29 mouse cellular contexts compared by ENCODE assay signal in the genomic region with DNA sequence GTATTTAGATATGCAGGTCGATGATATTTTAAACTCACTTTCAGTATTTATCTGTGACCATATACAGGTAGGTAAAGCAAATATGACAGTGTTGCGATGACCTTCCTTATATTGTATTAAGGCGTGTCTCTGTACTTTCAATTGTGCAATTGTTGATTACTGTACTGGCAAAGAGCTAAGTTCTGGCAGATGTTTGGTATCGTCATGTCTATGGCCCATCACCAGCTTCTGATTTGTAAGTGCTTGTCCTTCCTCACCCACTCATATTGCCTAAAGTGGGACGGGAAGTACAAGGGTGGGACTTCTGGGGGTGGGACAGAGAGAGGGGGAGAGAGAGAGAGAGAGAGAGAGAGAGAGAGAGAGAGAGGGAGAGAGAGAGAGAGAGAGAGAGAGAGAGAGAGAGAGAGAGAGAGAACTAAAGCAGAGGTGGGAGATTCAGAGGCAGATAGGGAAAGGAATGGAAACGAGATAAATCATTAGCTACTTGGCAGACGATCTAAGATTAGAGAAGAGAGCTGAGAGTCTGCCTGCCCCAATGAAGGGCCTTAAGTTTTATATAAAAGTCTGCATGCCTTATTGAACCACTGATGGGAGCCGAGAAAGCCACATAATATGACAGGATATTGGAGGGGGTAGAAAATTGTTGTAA. TPM values are rescaled to one million over a fixed set of nuclear protein-coding genes. Genes with fewer than 3 reads are reported as not detected.
DNase-seq lines count a peak whose midpoint lies in the region; ATAC-seq and TF ChIP-seq lines count a peak whose summit lies in the region.
"Had no signal": no experiment of that assay in that cellular context is flagged by ENCODE, and none has a peak within 500 bp of the region (broad histone marks: within the 10 kb centered on the region; RNA-seq: fewer than 3 reads in every experiment).

No protein-coding gene starts in this region.

- no peak overlapping the region for H3K4me2 ChIP-seq in liver, embryonic 16.5 days (ENCODE audit: low read depth, low read length)
- H3K4me2 ChIP-seq in liver, embryonic 11.5 days: no peak overlapping the region
- no peak overlapping the region for H3K4me2 ChIP-seq in liver, postnatal 0 days (ENCODE audit: low read depth, low read length)
- H3K4me2 ChIP-seq: embryonic facial prominence, embryonic 12.5 days; forebrain, embryonic 12.5 days had no signal

- no peak for TF ChIP-seq EP300 in liver, postnatal 0 days (IDR thresholded peaks at IDR 0.05; ENCODE audit: low read depth)

- peak; percentile 64 for ATAC-seq in liver, embryonic 16.5 days (ENCODE audit: low read depth)
- ATAC-seq in liver, embryonic 11.5 days (replicated peaks; ENCODE audit: low FRiP score): no peak
- ATAC-seq in liver, postnatal 0 days: peak; percentile 63
- ATAC-seq in erythroid progenitor cell, adult 5-6 weeks (replicated peaks; ENCODE audit: low FRiP score, poor library complexity, severe bottlenecking): no peak
- ATAC-seq: activated CD4-positive, CD25-positive, alpha-beta regulatory T cell, adult 4 months; CD4-positive, CD25-positive, alpha-beta regulatory T cell, adult 4 months; forebrain, embryonic 14.5 days; forebrain, embryonic 16.5 days; Patski had no signal

- no peak overlapping the region for H3K9ac ChIP-seq in liver, adult 2 months (ENCODE audit: low read depth, low read length)
- H3K9ac ChIP-seq in liver, embryonic 16.5 days (ENCODE audit: low read depth, low read length): no peak overlapping the region
- no peak overlapping the region for H3K9ac ChIP-seq in liver, embryonic 11.5 days (ENCODE audit: low read depth, low read length)
- no peak overlapping the region for H3K9ac ChIP-seq in liver, postnatal 0 days (replicated peaks)
- H3K9ac ChIP-seq: embryonic facial prominence, embryonic 12.5 days; forebrain, embryonic 12.5 days had no signal

- no peaks in the 10 kb centered on the region for H3K27me3 ChIP-seq in liver, adult 2 months (ENCODE audit: control insufficient read depth, insufficient read depth, low read length)
- no peaks in the 10 kb centered on the region for H3K27me3 ChIP-seq in liver, embryonic 16.5 days (ENCODE audit: control insufficient read depth, insufficient read depth, low read depth, low read length)
- no peaks in the 10 kb centered on the region for H3K27me3 ChIP-seq in liver, embryonic 11.5 days (replicated peaks; ENCODE audit: control insufficient read depth, insufficient read depth, low read length)
- no peaks in the 10 kb centered on the region for H3K27me3 ChIP-seq in liver, postnatal 0 days (ENCODE audit: insufficient read depth, low read length)
- H3K27me3 ChIP-seq: CH12.LX; embryonic facial prominence, embryonic 12.5 days; forebrain, embryonic 12.5 days had no signal

- H3K79me2 ChIP-seq in liver, adult 2 months (ENCODE audit: control insufficient read depth, insufficient read depth, low read length): peaks cover under 1% of the 10 kb centered on the region; the same call in 1 of the 2 replicates

- peaks cover 38% of the 10 kb centered on the region for H3K36me3 ChIP-seq in liver, adult 2 months (ENCODE audit: control insufficient read depth, insufficient read depth, low read length)
- no peaks in the 10 kb centered on the region for H3K36me3 ChIP-seq in liver, embryonic 16.5 days (ENCODE audit: control insufficient read depth, insufficient read depth)
- no peaks in the 10 kb centered on the region for H3K36me3 ChIP-seq in liver, embryonic 11.5 days (ENCODE audit: control insufficient read depth, insufficient read depth, low read length)
- H3K36me3 ChIP-seq in liver, postnatal 0 days (replicated peaks; ENCODE audit: insufficient read depth, low read length): peaks cover 1% of the 10 kb centered on the region; the same call in 1 of the 2 replicates
- H3K36me3 ChIP-seq: embryonic facial prominence, embryonic 10.5 days; embryonic facial prominence, embryonic 12.5 days; forebrain, embryonic 12.5 days; G1E had no signal

- peak overlapping the region; percentile 33 for H3K27ac ChIP-seq in liver, adult 2 months (replicated peaks; ENCODE audit: insufficient read depth, low read depth, low read length)
- peak overlapping the region; percentile 44 for H3K27ac ChIP-seq in liver, embryonic 16.5 days (ENCODE audit: low read length)
- no peak overlapping the region for H3K27ac ChIP-seq in liver, embryonic 11.5 days (ENCODE audit: low read depth, low read length)
- H3K27ac ChIP-seq in liver, postnatal 0 days (ENCODE audit: low read depth): peak overlapping the region; percentile 41
- H3K27ac ChIP-seq: embryonic facial prominence, embryonic 10.5 days; embryonic facial prominence, embryonic 12.5 days; forebrain, embryonic 12.5 days had no signal

- no peak for TF ChIP-seq POLR2A in liver, adult 2 months (IDR thresholded peaks at IDR 0.05; ENCODE audit: extremely low read depth, insufficient read depth, low read length)

- WGBS in liver, adult 2 months: 18% methylated on average over 8 of the region's 8 CpGs
- 55% methylated on average over 8 of the region's 8 CpGs for WGBS in liver, embryonic 16.5 days (ENCODE audit: insufficient replicate concordance)
- 73% methylated on average over 8 of the region's 8 CpGs for WGBS in liver, embryonic 11.5 days
- WGBS in liver, postnatal 0 days (ENCODE audit: insufficient replicate concordance): 52% methylated on average over 8 of the region's 8 CpGs

- H3K4me3 ChIP-seq in liver, adult 2 months (ENCODE audit: insufficient read depth, low read depth, low read length): no peak overlapping the region
- H3K4me3 ChIP-seq in liver, embryonic 16.5 days (ENCODE audit: low read depth, low read length): no peak overlapping the region
- no peak overlapping the region for H3K4me3 ChIP-seq in liver, embryonic 11.5 days (ENCODE audit: low read depth, low read length)
- H3K4me3 ChIP-seq in liver, postnatal 0 days (ENCODE audit: low read depth, low read length): no peak overlapping the region
- H3K4me3 ChIP-seq: embryonic facial prominence, embryonic 10.5 days; embryonic facial prominence, embryonic 12.5 days; forebrain, embryonic 12.5 days had no signal

- no peak for TF ChIP-seq CTCF in liver, adult 2 months (IDR thresholded peaks at IDR 0.05; ENCODE audit: low read depth, low read length)
- no peak for TF ChIP-seq CTCF in liver, postnatal 0 days (IDR thresholded peaks at IDR 0.05; ENCODE audit: low read depth)

- peak; percentile 98 for DNase-seq in liver, adult 2 months (ENCODE audit: extremely low read depth, low read depth, low spot score)
- DNase-seq in liver: no peak
- no peak for DNase-seq in liver, embryonic 11.5 days (ENCODE audit: low spot score)
- peak; percentile 7 for DNase-seq in fat pad, adult 2 months (ENCODE audit: extremely low read depth, low read depth, low spot score)
- DNase-seq in liver, postnatal 0 days: no peak
- DNase-seq: adrenal gland, adult 8-10 months; adrenal gland, postnatal 14 days; adrenal gland, postnatal 36 days; B cell, adult 2 months; cerebellum, adult 11-12 months; cerebellum, adult 2 months; cerebellum, adult 9-10 months; cerebellum, postnatal 10 days; cerebellum, postnatal 25 days had no signal

- peaks cover 14% of the 10 kb centered on the region for H3K4me1 ChIP-seq in liver, adult 2 months (ENCODE audit: control insufficient read depth, insufficient read depth, low read length)
- H3K4me1 ChIP-seq in liver, embryonic 16.5 days (ENCODE audit: control insufficient read depth, low read depth, low read length): no peaks in the 10 kb centered on the region
- no peaks in the 10 kb centered on the region for H3K4me1 ChIP-seq in liver, embryonic 11.5 days (replicated peaks; ENCODE audit: control insufficient read depth, insufficient read depth, low read length)
- H3K4me1 ChIP-seq in liver, postnatal 0 days (ENCODE audit: insufficient read depth): no peaks in the 10 kb centered on the region
- H3K4me1 ChIP-seq: embryonic facial prominence, embryonic 10.5 days; embryonic facial prominence, embryonic 12.5 days; forebrain, embryonic 12.5 days had no signal

- no peaks in the 10 kb centered on the region for H3K9me3 ChIP-seq in liver, embryonic 16.5 days (replicated peaks; ENCODE audit: control insufficient read depth, low read length)
- H3K9me3 ChIP-seq in liver, embryonic 11.5 days (ENCODE audit: control insufficient read depth, low read length): no peaks in the 10 kb centered on the region
- H3K9me3 ChIP-seq in liver, postnatal 0 days (ENCODE audit: low read length): no peaks in the 10 kb centered on the region
- H3K9me3 ChIP-seq: embryonic facial prominence, embryonic 10.5 days; embryonic facial prominence, embryonic 12.5 days; forebrain, embryonic 12.5 days had no signal

RNA-seq across cellular contexts. Expression of a gene that starts 7.5 kb away (rescaled TPM):
- total RNA-seq in liver, adult 2 months (2014; rRNA removed): 80.9 and 92.1 TPM in 2 replicates
- polyA plus RNA-seq in liver, adult 2 months (2012; rRNA removed): 21.6 and 26.1 TPM in 2 replicates
- polyA plus RNA-seq in liver, embryonic 16.5 days (2015; fragmentation: Nextera tagmentation; extraction: Ambion mirVana): 51.0 and 56.3 TPM in 2 replicates
- polyA plus RNA-seq in liver, embryonic 11.5 days (2014; fragmentation: Nextera tagmentation; extraction: Ambion mirVana): 1.6 and 2.4 TPM in 2 replicates
- 55.4 and 60.8 TPM in 2 replicates for polyA plus RNA-seq in liver, postnatal 0 days (2015; fragmentation: Nextera tagmentation; extraction: Ambion mirVana)
- not detected in 2 replicates for total RNA-seq in erythroid progenitor cell, adult 5-6 weeks (2015; ENCODE audit: low replicate concordance)
- not detected in 2 replicates for total RNA-seq in erythroid progenitor cell, adult 5-6 weeks (2017; ENCODE audit: low replicate concordance)
- total RNA-seq: adrenal gland, adult 18-20 months; CH12.LX; G1E had no signal
- polyA plus RNA-seq: activated CD4-positive, CD25-positive, alpha-beta regulatory T cell, adult 4 months; CD4-positive, CD25-positive, alpha-beta regulatory T cell, adult 4 months; cerebellum, adult 2 months; cortical plate, adult 2 months; embryonic facial prominence, embryonic 10.5 days; embryonic facial prominence, embryonic 12.5 days; embryonic facial prominence, embryonic 14.5 days; forebrain, embryonic 12.5 days; forebrain, embryonic 14.5 days; forebrain, embryonic 16.5 days; G1E; Patski had no signal

RNA-seq across cellular contexts. Expression of a gene that starts 40.3 kb away (rescaled TPM):
- 205 and 206 TPM in 2 replicates for total RNA-seq in liver, adult 2 months (2014; rRNA removed)
- 62.6 and 67.7 TPM in 2 replicates for polyA plus RNA-seq in liver, adult 2 months (2012; rRNA removed)
- 13.9 and 18.1 TPM in 2 replicates for polyA plus RNA-seq in liver, embryonic 16.5 days (2015; fragmentation: Nextera tagmentation; extraction: Ambion mirVana)
- 0.35 and 0.41 TPM in 2 replicates for polyA plus RNA-seq in liver, embryonic 11.5 days (2014; fragmentation: Nextera tagmentation; extraction: Ambion mirVana)
- polyA plus RNA-seq in liver, postnatal 0 days (2015; fragmentation: Nextera tagmentation; extraction: Ambion mirVana): 29.5 and 30.1 TPM in 2 replicates
- total RNA-seq in erythroid progenitor cell, adult 5-6 weeks (2015; ENCODE audit: low replicate concordance): not detected in 2 replicates
- total RNA-seq in erythroid progenitor cell, adult 5-6 weeks (2017; ENCODE audit: low replicate concordance): not detected in 2 replicates
- total RNA-seq: adrenal gland, adult 18-20 months; CH12.LX had no signal
- polyA plus RNA-seq: embryonic facial prominence, embryonic 10.5 days; forebrain, embryonic 14.5 days; forebrain, embryonic 16.5 days; G1E; Patski had no signal

RNA-seq across cellular contexts. Expression of a gene that starts 53.9 kb away (rescaled TPM):
- 0.37 and 1.3 TPM in 2 replicates for total RNA-seq in liver, adult 2 months (2014; rRNA removed)
- 0.21 and 0.24 TPM in 2 replicates for polyA plus RNA-seq in liver, adult 2 months (2012; rRNA removed)
- polyA plus RNA-seq in liver, embryonic 16.5 days (2015; fragmentation: Nextera tagmentation; extraction: Ambion mirVana): 21.6 and 26.5 TPM in 2 replicates
- 0.78 and 0.89 TPM in 2 replicates for polyA plus RNA-seq in liver, embryonic 11.5 days (2014; fragmentation: Nextera tagmentation; extraction: Ambion mirVana)
- polyA plus RNA-seq in liver, postnatal 0 days (2015; fragmentation: Nextera tagmentation; extraction: Ambion mirVana): 41.6 and 42.7 TPM in 2 replicates
- not detected in 2 replicates for total RNA-seq in erythroid progenitor cell, adult 5-6 weeks (2015; ENCODE audit: low replicate concordance)
- total RNA-seq in erythroid progenitor cell, adult 5-6 weeks (2017; ENCODE audit: low replicate concordance): 0.13 TPM in 1 of 2 replicates, not detected in the other
- total RNA-seq: adrenal gland, adult 18-20 months; adrenal gland, postnatal 36 days; CH12.LX; G1E had no signal
- polyA plus RNA-seq: activated CD4-positive, CD25-positive, alpha-beta regulatory T cell, adult 4 months; CD4-positive, CD25-positive, alpha-beta regulatory T cell, adult 4 months; cerebellum, adult 2 months; cortical plate, adult 2 months; embryonic facial prominence, embryonic 12.5 days; embryonic facial prominence, embryonic 14.5 days; forebrain, embryonic 12.5 days; forebrain, embryonic 14.5 days; forebrain, embryonic 16.5 days; G1E had no signal

Comparison
In these comparisons a context has a peak if more than half of its experiments do, and no peak if none do; other contexts are left out.
1. DNase-seq: peak in liver, adult 2 months (single experiment) and fat pad, adult 2 months (single experiment); none in liver (single experiment), liver, embryonic 11.5 days (single experiment) and liver, postnatal 0 days (single experiment).
2. ATAC-seq: peak in liver, embryonic 16.5 days (single experiment) and liver, postnatal 0 days (single experiment); none in liver, embryonic 11.5 days (single experiment) and erythroid progenitor cell, adult 5-6 weeks (single experiment).
3. RNA of a gene that starts 40.3 kb away (polyA plus RNA-seq): 62.6 to 67.7 TPM in liver, adult 2 months, 29.5 to 30.1 TPM in liver, postnatal 0 days and 13.9 to 18.1 TPM in liver, embryonic 16.5 days; 0.35 to 0.41 TPM in liver, embryonic 11.5 days; every median in the first group is over 10 times any median in the second.
4. RNA of a gene that starts 53.9 kb away (polyA plus RNA-seq): 41.6 to 42.7 TPM in liver, postnatal 0 days and 21.6 to 26.5 TPM in liver, embryonic 16.5 days; 0.78 to 0.89 TPM in liver, embryonic 11.5 days and 0.21 to 0.24 TPM in liver, adult 2 months; every median in the first group is over 10 times any median in the second.